Comparison of ENCODE assay signal across 7 mouse cellular contexts in genomic region chr19:10294631-10295562, GRCm38 (mm10). TPM values are rescaled to one million over a fixed set of nuclear protein-coding genes. Genes with fewer than 3 reads are reported as not detected.
DNase-seq lines count a peak whose midpoint lies in the region; ATAC-seq lines count a peak whose summit lies in the region.

No protein-coding gene starts in this region.

- 0 out of 2 replicates have a peak, but pooled peaks have one; percentile 15 for ATAC-seq in heart, embryonic 12.5 days (ENCODE audit: insufficient number of reproducible peaks, low FRiP score)

- H3K9me3 ChIP-seq in heart, embryonic 12.5 days (replicated peaks): no peaks in the 10 kb centered on the region

- H3K4me2 ChIP-seq in heart, embryonic 12.5 days: peak overlapping the region; percentile 18; the same call in 1 of the 2 replicates

- H3K4me3 ChIP-seq in heart, embryonic 12.5 days: no peak overlapping the region

- H3K27me3 ChIP-seq in heart, embryonic 12.5 days (replicated peaks): peaks cover 3% of the 10 kb centered on the region

- peak overlapping the region; percentile 12; the same call in 1 of the 2 replicates for H3K9ac ChIP-seq in heart, embryonic 12.5 days

- no peaks in the 10 kb centered on the region for H3K36me3 ChIP-seq in heart, embryonic 12.5 days

- WGBS in heart, embryonic 12.5 days: 48% methylated on average over 20 of the region's 20 CpGs

- H3K27ac ChIP-seq in heart, embryonic 12.5 days (ENCODE audit: poor library complexity, severe bottlenecking): peak overlapping the region; percentile 37

- DNase-seq in ZHBTc4 (ENCODE audit: low read depth, low spot score): peak; percentile 73
- peak; percentile 54 for DNase-seq in embryo, embryonic 10.5 days (ENCODE audit: low spot score)
- peak; percentile 56 for DNase-seq in kidney, adult 9 months
- DNase-seq in lung, postnatal 10 days: peak; percentile 77
- no peak for DNase-seq in natural killer cell, adult 2 months (ENCODE audit: low spot score in 2 of 2)
- DNase-seq in urinary bladder, postnatal 36 days (ENCODE audit: low spot score in 2 of 2): no peak

- H3K4me1 ChIP-seq in heart, embryonic 12.5 days (replicated peaks): peaks cover 60% of the 10 kb centered on the region

RNA-seq across cellular contexts. Expression of gene Dagla, which starts 9.8 kb away (rescaled TPM):
- polyA plus RNA-seq in heart, embryonic 12.5 days (2016; fragmentation: Nextera tagmentation; extraction: Ambion mirVana): 1.3 and 1.5 TPM in 2 replicates

RNA-seq across cellular contexts. Expression of gene Myrf, which starts 54.3 kb away (rescaled TPM):
- polyA plus RNA-seq in heart, embryonic 12.5 days (2016; fragmentation: Nextera tagmentation; extraction: Ambion mirVana): 16.2 and 16.5 TPM in 2 replicates

Comparison
In these comparisons a context has a peak if more than half of its experiments do, and no peak if none do; other contexts are left out.
1. DNase-seq: peak in ZHBTc4 (single experiment), embryo, embryonic 10.5 days (single experiment), kidney, adult 9 months (single experiment) and lung, postnatal 10 days (single experiment); none in natural killer cell, adult 2 months (0 of 2) and urinary bladder, postnatal 36 days (0 of 2).